Mouse (Mus musculus): ENCODE measurements around the gene St6galnac5. TPM values are rescaled to one million over a fixed set of nuclear protein-coding genes. Genes with fewer than 3 reads are reported as not detected.

St6galnac5 gene
- polyA plus RNA-seq (2012; fragmentation: generic; extraction: Trizol), result not detected

- Histone ChIP-seq H3K4me3 (no peak within 1 kb of the TSS), H3ac (ENCODE audit: control insufficient read depth, insufficient read length) (no peak within 1 kb of the TSS), H3K79me2 (ENCODE audit: control insufficient read depth, insufficient read depth) (no peaks in the 10 kb centered on the region), H3K27me3 (ENCODE audit: control insufficient read depth, insufficient read depth, insufficient read length) (peaks cover 19% of the 10 kb centered on the region), H3K4me2 (ENCODE audit: low read depth) (no peak within 1 kb of the TSS), H3K36me3 (ENCODE audit: control insufficient read depth, insufficient read depth) (no peaks in the 10 kb centered on the region)
- TF ChIP-seq SRF (IDR thresholded peaks at IDR 0.05; ENCODE audit: control insufficient read depth, insufficient read length, low read depth) (no peak), E2F4 (IDR thresholded peaks at IDR 0.05; ENCODE audit: insufficient read depth) (no peak), MYOG (IDR thresholded peaks at IDR 0.05; ENCODE audit: control insufficient read depth in 1 of 3, insufficient read depth in 1 of 3, insufficient read length in 2 of 3, low read depth in 2 of 3) (no peak)
Measured at GRCm38 (mm10) chr3:152981988-152982387, at the start of gene St6galnac5. St6galnac5 (minus strand) TSS chr3:152982246.

DNA sequence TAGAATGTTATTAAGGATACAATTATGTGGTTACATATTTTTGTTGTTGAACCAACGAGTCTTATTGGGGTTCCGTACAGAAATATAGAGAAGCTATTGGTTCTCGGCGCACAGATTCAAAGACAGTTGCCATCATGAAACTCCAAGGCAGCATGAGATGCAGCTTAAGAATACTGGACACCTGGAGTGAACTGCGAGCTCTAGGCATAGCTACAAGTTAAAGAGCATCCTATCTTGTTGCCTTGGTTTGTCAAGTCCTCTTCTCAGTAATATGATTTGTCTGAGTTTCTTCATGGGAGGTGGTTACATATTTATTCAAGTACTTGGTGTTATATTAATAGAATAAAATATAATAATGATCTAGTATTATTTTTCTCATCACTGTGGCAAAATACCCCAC is 48.7 kb upstream of the St6galnac5 start:
- Histone ChIP-seq H3K4me2 (ENCODE audit: low read depth) (no peak overlapping the region), H3K4me3 (no peak overlapping the region), H3K27me3 (ENCODE audit: control insufficient read depth, insufficient read depth, insufficient read length) (no peaks in the 10 kb centered on the region), H3K79me2 (ENCODE audit: control insufficient read depth, insufficient read depth) (no peaks in the 10 kb centered on the region), H3ac (ENCODE audit: control insufficient read depth, insufficient read length) (no peak overlapping the region), H3K36me3 (ENCODE audit: control insufficient read depth, insufficient read depth) (no peaks in the 10 kb centered on the region)
- TF ChIP-seq USF1 (IDR thresholded peaks at IDR 0.05; ENCODE audit: low read depth), result no peak
- TF ChIP-seq CEBPB (IDR thresholded peaks at IDR 0.05; ENCODE audit: insufficient read depth, poor library complexity, severe bottlenecking), result no peak
- TF ChIP-seq MYOG (IDR thresholded peaks at IDR 0.05; ENCODE audit: control insufficient read depth in 1 of 3, insufficient read depth in 1 of 3, insufficient read length in 2 of 3, low read depth in 2 of 3), result no peak
- no peak for TF ChIP-seq TCF3 (IDR thresholded peaks at IDR 0.05; ENCODE audit: insufficient read length, low read depth)
- no peak for TF ChIP-seq E2F4 (IDR thresholded peaks at IDR 0.05; ENCODE audit: insufficient read depth)
- TF ChIP-seq REST (IDR thresholded peaks at IDR 0.05; ENCODE audit: insufficient read depth, insufficient read length), result no peak
- no peak for TF ChIP-seq MYOD1 (IDR thresholded peaks at IDR 0.05; ENCODE audit: control insufficient read depth in 1 of 3, insufficient read length in 2 of 3, low read depth in 2 of 3)
- no peak for TF ChIP-seq TCF12 (IDR thresholded peaks at IDR 0.05; ENCODE audit: insufficient read depth, poor library complexity, severe bottlenecking)
- TF ChIP-seq POLR2A (IDR thresholded peaks at IDR 0.05; ENCODE audit: insufficient read length, low read depth), result no peak
- no peak for TF ChIP-seq POLR2AphosphoS2 (IDR thresholded peaks at IDR 0.05; ENCODE audit: insufficient read length, low read depth)
- no peak for TF ChIP-seq SRF (IDR thresholded peaks at IDR 0.05; ENCODE audit: control insufficient read depth, insufficient read length, low read depth)
- no peak for TF ChIP-seq MAX (IDR thresholded peaks at IDR 0.05; ENCODE audit: low read depth)

- no peaks in the 10 kb centered on the region for H3K36me3 ChIP-seq (ENCODE audit: control insufficient read depth, insufficient read depth)
- no peaks in the 10 kb centered on the region for H3K79me2 ChIP-seq (ENCODE audit: control insufficient read depth, insufficient read depth)
- no peak overlapping the region for H3ac ChIP-seq (ENCODE audit: control insufficient read depth, insufficient read length)
- no peak overlapping the region for H3K4me3 ChIP-seq
- no peak overlapping the region for H3K4me2 ChIP-seq (ENCODE audit: low read depth)
- no peak for TF ChIP-seq MYOD1 (IDR thresholded peaks at IDR 0.05; ENCODE audit: control insufficient read depth in 1 of 3, insufficient read length in 2 of 3, low read depth in 2 of 3)
- TF ChIP-seq USF1 (IDR thresholded peaks at IDR 0.05; ENCODE audit: low read depth), result no peak
- no peak for TF ChIP-seq TCF12 (IDR thresholded peaks at IDR 0.05; ENCODE audit: insufficient read depth, poor library complexity, severe bottlenecking)
- TF ChIP-seq MAX (IDR thresholded peaks at IDR 0.05; ENCODE audit: low read depth), result no peak
- no peak for TF ChIP-seq POLR2AphosphoS2 (IDR thresholded peaks at IDR 0.05; ENCODE audit: insufficient read length, low read depth)
- no peak for TF ChIP-seq TCF3 (IDR thresholded peaks at IDR 0.05; ENCODE audit: insufficient read length, low read depth)
- TF ChIP-seq CEBPB (IDR thresholded peaks at IDR 0.05; ENCODE audit: insufficient read depth, poor library complexity, severe bottlenecking), result no peak
- TF ChIP-seq POLR2A (IDR thresholded peaks at IDR 0.05; ENCODE audit: insufficient read length, low read depth), result no peak
- no peak for TF ChIP-seq SRF (IDR thresholded peaks at IDR 0.05; ENCODE audit: control insufficient read depth, insufficient read length, low read depth)
- no peak for TF ChIP-seq E2F4 (IDR thresholded peaks at IDR 0.05; ENCODE audit: insufficient read depth)
- no peak for TF ChIP-seq MYOG (IDR thresholded peaks at IDR 0.05; ENCODE audit: control insufficient read depth in 1 of 3, insufficient read depth in 1 of 3, insufficient read length in 2 of 3, low read depth in 2 of 3)
- TF ChIP-seq REST (IDR thresholded peaks at IDR 0.05; ENCODE audit: insufficient read depth, insufficient read length), result no peak
- H3K27me3 ChIP-seq (ENCODE audit: control insufficient read depth, insufficient read depth, insufficient read length), result no peaks in the 10 kb centered on the region
Measured at GRCm38 (mm10) chr3:153024016-153024415, 42.0 kb upstream of the St6galnac5 start.

GRCm38 (mm10) chr3:153018051-153018450 is 36.0 kb upstream of the St6galnac5 start:
- no peaks in the 10 kb centered on the region for H3K79me2 ChIP-seq (ENCODE audit: control insufficient read depth, insufficient read depth)

GRCm38 (mm10) chr3:153016355-153016754 is 34.3 kb upstream of the St6galnac5 start:
- no peak for TF ChIP-seq MAX (IDR thresholded peaks at IDR 0.05; ENCODE audit: low read depth)
- no peak for TF ChIP-seq POLR2A (IDR thresholded peaks at IDR 0.05; ENCODE audit: insufficient read length, low read depth)
- TF ChIP-seq MYOD1 (IDR thresholded peaks at IDR 0.05; ENCODE audit: control insufficient read depth in 1 of 3, insufficient read length in 2 of 3, low read depth in 2 of 3), result no peak
- no peak for TF ChIP-seq TCF12 (IDR thresholded peaks at IDR 0.05; ENCODE audit: insufficient read depth, poor library complexity, severe bottlenecking)
- no peak for TF ChIP-seq POLR2AphosphoS2 (IDR thresholded peaks at IDR 0.05; ENCODE audit: insufficient read length, low read depth)
- TF ChIP-seq TCF3 (IDR thresholded peaks at IDR 0.05; ENCODE audit: insufficient read length, low read depth), result no peak
- TF ChIP-seq REST (IDR thresholded peaks at IDR 0.05; ENCODE audit: insufficient read depth, insufficient read length), result no peak
- no peaks in the 10 kb centered on the region for H3K36me3 ChIP-seq (ENCODE audit: control insufficient read depth, insufficient read depth)

More at GRCm38 (mm10) chr3:153018051-153018450, 36.0 kb upstream of the St6galnac5 start:
- TF ChIP-seq MYOG (IDR thresholded peaks at IDR 0.05; ENCODE audit: control insufficient read depth in 1 of 3, insufficient read depth in 1 of 3, insufficient read length in 2 of 3, low read depth in 2 of 3) (no peak), TCF12 (IDR thresholded peaks at IDR 0.05; ENCODE audit: insufficient read depth, poor library complexity, severe bottlenecking) (no peak), TCF3 (IDR thresholded peaks at IDR 0.05; ENCODE audit: insufficient read length, low read depth) (no peak), SRF (IDR thresholded peaks at IDR 0.05; ENCODE audit: control insufficient read depth, insufficient read length, low read depth) (no peak), POLR2A (IDR thresholded peaks at IDR 0.05; ENCODE audit: insufficient read length, low read depth) (no peak), CEBPB (IDR thresholded peaks at IDR 0.05; ENCODE audit: insufficient read depth, poor library complexity, severe bottlenecking) (no peak), MAX (IDR thresholded peaks at IDR 0.05; ENCODE audit: low read depth) (no peak), MYOD1 (IDR thresholded peaks at IDR 0.05; ENCODE audit: control insufficient read depth in 1 of 3, insufficient read length in 2 of 3, low read depth in 2 of 3) (no peak)
- Histone ChIP-seq H3K4me2 (ENCODE audit: low read depth) (no peak overlapping the region), H3ac (ENCODE audit: control insufficient read depth, insufficient read length) (no peak overlapping the region), H3K4me3 (no peak overlapping the region), H3K27me3 (ENCODE audit: control insufficient read depth, insufficient read depth, insufficient read length) (no peaks in the 10 kb centered on the region), H3K36me3 (ENCODE audit: control insufficient read depth, insufficient read depth) (no peaks in the 10 kb centered on the region)

More at GRCm38 (mm10) chr3:153016355-153016754, 34.3 kb upstream of the St6galnac5 start:
- no peak overlapping the region for H3ac ChIP-seq (ENCODE audit: control insufficient read depth, insufficient read length)
- no peaks in the 10 kb centered on the region for H3K27me3 ChIP-seq (ENCODE audit: control insufficient read depth, insufficient read depth, insufficient read length)
- H3K4me3 ChIP-seq, result no peak overlapping the region
- H3K4me2 ChIP-seq (ENCODE audit: low read depth), result no peak overlapping the region
- no peaks in the 10 kb centered on the region for H3K79me2 ChIP-seq (ENCODE audit: control insufficient read depth, insufficient read depth)

All from myocyte (in vitro differentiated cells).